Mouse (Mus musculus) urinary bladder, postnatal 14 days (tissue): ENCODE results near the gene Ripply1.
A peak's percentile ranks its signal among the peaks of the same experiment; 100 is the strongest.
"Not testable (repeated sequence)": the region's sequence is repeated elsewhere in the genome, so short reads cannot be mapped to it uniquely, and the experiment has no call there.

Experiments
- DNase-seq: peaks from one replicate; pipeline ENCODE4 v3.0.0; 2021; ENCODE audit warnings: low spot score

Gene Ripply1

DNA sequence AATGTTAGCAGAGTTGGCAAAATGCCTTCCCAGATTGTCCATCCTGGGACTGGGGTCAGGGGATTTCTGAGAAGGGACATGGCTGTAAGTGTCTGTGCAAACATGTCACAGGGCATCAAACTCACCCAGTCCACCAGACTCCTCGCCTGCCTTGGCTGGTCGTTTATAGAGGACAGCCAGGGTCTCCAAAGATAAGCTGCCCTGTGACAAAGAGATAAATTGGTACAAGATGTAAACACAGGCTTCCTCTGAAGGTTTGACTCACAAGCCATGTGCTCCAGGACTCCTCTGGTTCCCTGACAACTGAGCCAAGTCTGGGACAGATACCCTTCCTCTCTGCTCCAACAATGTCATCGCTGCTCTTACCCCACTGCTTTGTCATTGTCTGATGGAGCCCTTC, 1.2 kb downstream of the Ripply1 start:
- DNase-seq, result no peak

- DNase-seq, result no peak
Observed at GRCm38 (mm10) chrX:139779401-139779800, 2.8 kb downstream of the Ripply1 start.

- DNase-seq, result no peak
Observed at GRCm38 (mm10) chrX:139778886-139779285, 3.3 kb downstream of the Ripply1 start.

DNA sequence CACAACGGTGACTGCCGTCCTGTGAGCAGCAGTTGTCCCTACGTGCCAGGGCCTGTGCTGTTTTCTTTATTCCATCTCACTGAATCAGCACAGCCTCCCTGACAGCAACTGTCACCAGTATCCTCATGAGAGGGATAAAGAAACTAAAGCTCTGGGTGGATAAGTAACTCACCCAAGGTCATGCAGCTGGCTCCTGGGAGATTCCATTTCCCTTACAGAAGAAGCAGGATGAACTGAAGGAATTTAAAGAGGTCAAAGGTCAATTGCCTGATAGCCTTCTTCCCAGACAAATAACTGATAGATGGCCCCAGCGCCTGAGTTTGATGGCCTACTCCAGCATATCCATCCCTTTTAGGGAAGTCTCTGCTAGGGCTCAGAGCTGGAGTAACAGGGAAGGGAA, 4.8 kb downstream of the Ripply1 start:
- DNase-seq, result no peak

- DNase-seq, result peak; percentile 10
Observed at GRCm38 (mm10) chrX:139775084-139775612, 7.0 kb downstream of the Ripply1 start.

GRCm38 (mm10) chrX:139774309-139775083, 7.7 kb downstream of the Ripply1 start:
- DNase-seq, result peak; percentile 30

GRCm38 (mm10) chrX:139769975-139770637, 12.0 kb downstream of the Ripply1 start:
- DNase-seq, result no peak

DNA sequence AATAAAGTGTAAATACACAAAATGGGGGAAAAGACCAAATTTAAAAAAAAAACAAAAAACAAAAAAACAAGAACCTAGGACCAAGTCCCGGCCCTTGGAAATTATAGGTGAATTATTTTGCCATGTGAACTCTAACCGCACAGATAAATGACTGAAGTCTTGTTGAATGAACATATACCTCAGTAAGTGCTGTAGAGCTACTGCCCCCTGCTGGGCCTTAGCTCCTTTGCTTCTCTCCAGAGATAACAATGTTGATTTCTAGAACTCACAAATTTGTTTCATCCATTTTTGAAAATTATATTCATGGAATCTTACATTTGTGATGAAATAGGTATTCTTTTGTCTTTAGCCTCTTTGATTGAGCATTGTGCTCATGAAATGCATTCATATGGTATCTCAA, 19.6 kb downstream of the Ripply1 start:
- peak; percentile 46 for DNase-seq

DNA sequence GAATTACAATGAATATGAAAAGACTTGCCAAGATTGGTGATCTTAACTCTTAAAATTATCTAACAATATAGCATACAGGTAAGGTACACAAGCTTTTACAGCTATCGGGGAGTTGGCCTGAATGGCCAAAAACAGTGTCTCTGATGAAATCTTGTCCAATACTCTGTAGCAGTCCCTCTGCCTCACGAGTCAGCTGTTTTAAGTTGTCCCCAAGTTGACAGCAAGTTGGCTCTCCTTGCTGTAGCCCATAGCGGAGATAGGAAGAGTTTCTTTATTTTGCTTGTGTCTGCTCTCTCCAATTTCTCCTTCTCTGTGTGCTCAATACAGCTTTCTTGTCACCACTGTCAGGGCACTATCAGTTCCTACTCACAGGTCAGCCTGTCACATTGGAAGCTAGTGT, 23.5 kb downstream of the Ripply1 start:
- DNase-seq, result not testable (repeated sequence)

GRCm38 (mm10) chrX:139751855-139752254, 30.3 kb downstream of the Ripply1 start:
- DNase-seq, result peak; percentile 37

- DNase-seq, result no peak
Observed at GRCm38 (mm10) chrX:139737066-139737465, 45.1 kb downstream of the Ripply1 start.

DNA sequence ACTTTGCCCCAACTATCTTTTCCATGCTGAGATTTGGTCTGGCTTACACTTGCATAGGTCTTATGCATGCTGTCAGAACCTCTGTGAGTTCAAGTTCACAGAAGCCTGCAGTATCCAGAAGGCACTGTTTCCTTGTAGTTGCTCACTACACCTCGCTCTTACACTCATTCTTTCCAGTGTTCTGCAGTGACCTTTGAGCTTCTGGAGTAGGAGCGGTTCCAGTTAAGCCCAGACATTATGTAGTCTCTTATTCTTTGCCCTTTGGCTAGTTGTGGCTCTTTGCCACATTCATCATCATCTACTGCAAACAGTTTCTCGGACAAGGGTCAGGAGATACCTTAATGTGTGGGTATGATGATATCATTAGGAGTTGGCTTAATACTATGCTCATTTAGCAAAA, 51.6 kb downstream of the Ripply1 start:
- DNase-seq, result no peak
